Mouse (Mus musculus) E14TG2a.4 (cell line): ENCODE data around the gene Napsa.

Experiments
- CTCF ChIP-seq: conservative IDR thresholded peaks from 2 replicates; pipeline ENCODE4 v1.5.1; 2014; ENCODE audit warnings: low read length
- NANOG ChIP-seq: IDR thresholded peaks from 2 replicates; pipeline ENCODE4 v1.6.1; 2014; ENCODE audit warnings: borderline replicate concordance, low read length, mixed read lengths
- POU5F1 ChIP-seq: IDR thresholded peaks from 2 replicates; pipeline ENCODE4 v1.6.1; 2014; ENCODE audit warnings: low read length, borderline replicate concordance

DNA sequence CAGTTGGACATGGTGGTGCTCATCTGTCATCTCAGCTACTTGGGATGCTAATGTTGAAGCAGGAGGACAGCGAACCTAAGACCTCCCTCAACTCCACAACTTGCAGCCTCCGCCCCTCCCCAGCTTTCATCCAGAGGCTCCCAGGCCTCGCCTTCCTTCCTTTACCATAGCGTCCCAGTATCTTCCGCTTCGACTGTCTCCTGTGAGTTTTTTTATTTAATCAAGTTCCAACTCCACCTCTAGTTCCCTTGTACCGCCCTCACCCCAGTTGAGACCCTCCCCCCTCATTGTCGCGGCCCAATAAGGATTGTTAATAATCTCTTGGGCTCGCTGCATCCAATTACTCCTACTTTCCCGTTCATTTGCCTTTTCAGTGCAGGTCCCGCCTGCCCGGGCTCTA, 17.8 kb downstream of the Napsa start:
- TF ChIP-seq CTCF (no peak), POU5F1 (no peak), NANOG (no peak)
